Mouse (Mus musculus): Measurements from ENCODE around the gene Gpkow. TPM values are rescaled to one million over a fixed set of nuclear protein-coding genes. Genes with fewer than 3 reads are reported as not detected.

Gpkow gene
- total and polyA plus RNA-seq, 3 experiments = 23.4 to 539 (median 37.0) TPM

DNA sequence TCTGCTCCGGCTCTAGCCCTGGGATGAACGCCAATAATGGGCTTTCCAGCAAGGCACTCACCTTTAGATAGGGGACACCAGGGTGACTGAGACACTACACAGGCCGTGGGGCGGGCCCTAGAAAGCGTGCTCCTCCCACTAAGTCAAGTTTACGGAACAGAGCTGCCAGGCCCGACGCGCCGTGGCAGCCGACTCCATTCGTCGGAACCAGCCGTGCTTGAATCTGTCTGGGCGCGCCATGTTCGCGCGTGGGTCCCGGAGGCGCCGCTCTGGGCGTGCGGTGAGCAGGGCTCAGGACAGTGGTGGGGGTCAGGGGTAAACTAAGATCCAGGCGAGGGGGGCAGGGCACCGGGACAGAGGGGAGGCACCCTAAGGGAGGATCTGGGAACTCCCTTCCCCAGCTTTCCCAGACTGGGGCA, 39.7 kb upstream of the Gpkow start, which contains the start of gene Prickle3:
Prickle3 (plus strand) TSS at position 40 of the 419 bp plus-strand sequence.
- Histone ChIP-seq H3K27ac (ENCODE audit: control insufficient read depth, low read depth, low read length) (no peak within 1 kb of the TSS), H3K9me3 (replicated peaks; ENCODE audit: insufficient read depth, low read length) (no peaks in the 10 kb centered on the region), H3K4me1 (ENCODE audit: control insufficient read depth in 1 of 2, insufficient read depth in 2 of 2, low read length in 2 of 2) (peaks cover 0 to 6% of the 10 kb centered on the region in 2 experiments; a peak in 2 of 4 replicates), H3K4me3 (ENCODE audit: control insufficient read depth in 1 of 2, insufficient read depth in 1 of 2, low read depth in 2 of 2, low read length in 2 of 2) (peak within 1 kb of the TSS; percentile 60 to 93), H3K36me3 (ENCODE audit: control insufficient read depth in 1 of 2, insufficient read depth in 2 of 2, low read length in 2 of 2) (no peaks in the 10 kb centered on the region), H3K79me2 (ENCODE audit: control insufficient read depth, insufficient read depth, low read length, poor library complexity) (no peaks in the 10 kb centered on the region; the same call in 1 of the 2 replicates), H3K27me3 (ENCODE audit: control insufficient read depth in 1 of 2, insufficient read depth in 2 of 2, low read length in 2 of 2) (peaks cover 2% of the 10 kb centered on the region in 2 experiments; a peak in 2 of 4 replicates), H3K9ac (ENCODE audit: control insufficient read depth, low read depth, low read length, poor library complexity, severe bottlenecking) (peak within 1 kb of the TSS; percentile 70)
- peak; percentile 59 for DNase-seq (ENCODE audit: low read depth, low spot score)
- TF ChIP-seq SMC3 (IDR thresholded peaks at IDR 0.05; ENCODE audit: low read depth, low read length) (no peak), SIN3A (IDR thresholded peaks at IDR 0.05; ENCODE audit: low read length) (no peak), USF2 (IDR thresholded peaks at IDR 0.05; ENCODE audit: borderline replicate concordance in 1 of 2, insufficient read depth in 1 of 2, low read depth in 1 of 2, low read length in 2 of 2) (no peak), GABPA (IDR thresholded peaks at IDR 0.05; ENCODE audit: low read depth, low read length) (no peak), UBTF (IDR thresholded peaks at IDR 0.05; ENCODE audit: borderline replicate concordance, insufficient read depth, low read depth, low read length) (no peak), POLR2AphosphoS5 (IDR thresholded peaks at IDR 0.05; ENCODE audit: borderline replicate concordance, low read depth, low read length) (no peak), BHLHE40 (IDR thresholded peaks at IDR 0.05; ENCODE audit: borderline replicate concordance, low read depth, low read length) (no peak), MAX (IDR thresholded peaks at IDR 0.05; ENCODE audit: low read length) (no peak), ZNF384 (IDR thresholded peaks at IDR 0.05; ENCODE audit: low read depth, low read length) (no peak), HCFC1 (IDR thresholded peaks at IDR 0.05; ENCODE audit: low read depth, low read length) (0 out of 2 replicates have a peak, but pooled peaks have one; percentile 14), ZC3H11A (IDR thresholded peaks at IDR 0.05; ENCODE audit: low read depth, low read length) (no peak), NELFE (IDR thresholded peaks at IDR 0.05; ENCODE audit: low read depth, low read length) (peak; percentile 18; the same call in 1 of the 2 replicates), KAT2A (conservative IDR thresholded peaks at IDR 0.05; ENCODE audit: low read depth, low read length) (no peak), MEF2A (IDR thresholded peaks at IDR 0.05; ENCODE audit: extremely low read depth, insufficient replicate concordance, low read depth, low read length, poor library complexity, severe bottlenecking) (no peak), POLR2A (IDR thresholded peaks at IDR 0.05; ENCODE audit: control insufficient read depth in 1 of 2, insufficient read depth in 1 of 2, low read depth in 1 of 2, low read length in 2 of 2, poor library complexity in 1 of 2) (peak in 1 of 2 experiments; percentile 35; a peak in 1 of 4 replicates), USF1 (IDR thresholded peaks at IDR 0.05; ENCODE audit: low read depth, low read length) (no peak), GATA1 (IDR thresholded peaks at IDR 0.05; ENCODE audit: low read depth, low read length) (no peak), MXI1 (IDR thresholded peaks at IDR 0.05; ENCODE audit: low read depth, low read length) (no peak), E2F4 (IDR thresholded peaks at IDR 0.05; ENCODE audit: borderline replicate concordance, low read depth, low read length) (no peak)

All from MEL (cell line).